Mouse (Mus musculus) midbrain, embryonic 14.5 days (tissue): Measurements from ENCODE around the gene En1. TPM values are rescaled to one million over a fixed set of nuclear protein-coding genes. Genes with fewer than 3 reads are reported as not detected.

Source experiments
- ATAC-seq: fragments of 200-750 bp; cut with Nextera tagmentation; 2 replicates; pipeline ENCODE4 v1.8.0; 2017; ENCODE audit warnings: moderate number of reproducible peaks, moderate library complexity; ENCODE audit not compliant: low FRiP score, low TSS enrichment
- DNase-seq: peaks from one replicate; pipeline ENCODE4 v3.0.0-alpha.2; 2015
- H3K27ac ChIP-seq: fragments of 300-500 bp; sonication (generic); replicated peaks from 2 replicates; pipeline ENCODE4 v1.5.1; 2014; ENCODE audit warnings: mild to moderate bottlenecking, low read depth, low read length, moderate library complexity
- H3K27me3 ChIP-seq: fragments of 300-500 bp; sonication (generic); 2 replicates; pipeline ENCODE4 v1.6.1; 2014; ENCODE audit warnings: low read length, control low read depth, mixed read lengths; ENCODE audit not compliant: control insufficient read depth, insufficient read depth
- H3K36me3 ChIP-seq: fragments of 300-500 bp; sonication (generic); 2 replicates; pipeline ENCODE4 v1.6.1; 2014; ENCODE audit warnings: low read length, control low read depth; ENCODE audit not compliant: control insufficient read depth, insufficient read depth
- H3K4me1 ChIP-seq: fragments of 300-500 bp; sonication (generic); 2 replicates; pipeline ENCODE4 v1.6.1; 2014; ENCODE audit warnings: mild to moderate bottlenecking, antibody characterized with exemption, low read length, control low read depth; ENCODE audit not compliant: control insufficient read depth, insufficient read depth
- H3K4me2 ChIP-seq: fragments of 300-500 bp; sonication (generic); 2 replicates; pipeline ENCODE4 v1.6.1; 2014; ENCODE audit warnings: mild to moderate bottlenecking, low read length, moderate library complexity
- H3K4me3 ChIP-seq: fragments of 300-500 bp; sonication (generic); replicated peaks from 2 replicates; pipeline ENCODE4 v1.5.1; 2014; ENCODE audit warnings: low read depth, low read length
- H3K9ac ChIP-seq: fragments of 300-500 bp; sonication (generic); replicated peaks from 2 replicates; pipeline ENCODE4 v1.6.1; 2014; ENCODE audit warnings: mild to moderate bottlenecking, low read length, moderate library complexity
- H3K9me3 ChIP-seq: fragments of 300-500 bp; sonication (generic); 2 replicates; pipeline ENCODE4 v1.6.1; 2016; ENCODE audit warnings: low read length, control low read depth, mixed read lengths; ENCODE audit not compliant: control insufficient read depth
- WGBS: fragments of 180-500 bp; shearing (Covaris S2); extraction: QIAGEN DNeasy Blood & Tissue Kit; methylation state at CpG from one replicate; pipeline ENCODE4 v1.1.7; 2014; 5-methylcytosine and 5-hydroxymethylcytosine counted together
- polyA plus RNA-seq: library from polyadenylated mRNA; unstranded; fragments of >200 nt; fragmentation: Nextera tagmentation; extraction: Ambion mirVana; gene quantifications from 2 replicates; pipeline ENCODE4 v1.2.1, GENCODE M21; 2014

The En1 gene
- polyA plus RNA-seq, 1 experiment from 2014 or later, result 16.8 TPM

DNA sequence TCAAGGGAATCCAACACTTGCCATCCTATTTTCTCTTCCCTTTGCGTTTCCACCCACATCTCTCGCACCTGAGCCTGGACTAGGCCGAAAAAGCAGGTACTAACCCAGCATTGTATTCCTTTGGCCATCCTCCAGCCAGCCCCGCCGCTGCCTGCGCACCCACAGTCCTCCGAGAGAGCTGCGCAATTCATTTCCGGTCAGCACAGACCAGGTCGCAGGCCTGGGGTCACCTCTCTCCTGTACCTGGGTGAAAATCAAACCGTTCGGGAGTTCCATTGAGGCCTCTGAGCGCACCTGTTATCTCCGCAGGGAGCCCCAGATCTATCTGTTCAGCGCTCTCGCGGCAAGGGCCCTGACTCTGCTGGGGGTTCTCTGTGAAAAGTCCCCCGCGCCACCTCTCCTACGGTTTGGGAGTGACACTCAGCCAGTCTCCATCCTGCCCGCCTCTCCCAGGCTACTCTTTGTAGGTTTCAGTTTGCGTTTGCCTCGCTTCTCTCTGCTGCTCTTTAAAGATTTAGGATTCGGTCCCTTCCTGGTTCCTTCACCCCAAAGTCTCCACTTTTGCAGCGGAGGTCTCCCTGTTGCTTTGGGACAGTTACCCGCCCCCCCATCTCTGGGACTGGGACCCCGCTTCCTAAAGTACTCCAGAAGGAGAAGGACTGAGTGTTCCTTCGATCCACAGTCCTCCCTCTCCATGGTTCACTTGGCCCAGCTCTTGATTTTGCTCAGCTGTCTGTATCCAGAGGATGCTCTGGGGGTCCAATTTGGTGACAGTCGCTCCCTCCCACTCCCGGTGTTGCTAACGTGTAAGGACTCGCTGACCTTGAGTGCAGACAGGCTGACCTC, 11.5 kb downstream of the En1 start:
- WGBS, result 5% methylated on average over 32 of the region's 32 CpGs
- peak overlapping the region; percentile 37 for H3K4me2 ChIP-seq
- ATAC-seq (no peak), DNase-seq (peak; percentile 35)
- peak overlapping the region; percentile 16 for H3K4me3 ChIP-seq
- peaks cover 91% of the 10 kb centered on the region for H3K27me3 ChIP-seq
- no peaks in the 10 kb centered on the region for H3K36me3 ChIP-seq
- H3K27ac ChIP-seq, result peak overlapping the region; percentile 60
- H3K4me1 ChIP-seq, result 0 out of 2 replicates have a peak, but pooled peaks cover 3% of the 10 kb centered on the region
- peak overlapping the region; percentile 13; the same call in 1 of the 2 replicates for H3K9ac ChIP-seq
- H3K9me3 ChIP-seq, result no peaks in the 10 kb centered on the region

DNA sequence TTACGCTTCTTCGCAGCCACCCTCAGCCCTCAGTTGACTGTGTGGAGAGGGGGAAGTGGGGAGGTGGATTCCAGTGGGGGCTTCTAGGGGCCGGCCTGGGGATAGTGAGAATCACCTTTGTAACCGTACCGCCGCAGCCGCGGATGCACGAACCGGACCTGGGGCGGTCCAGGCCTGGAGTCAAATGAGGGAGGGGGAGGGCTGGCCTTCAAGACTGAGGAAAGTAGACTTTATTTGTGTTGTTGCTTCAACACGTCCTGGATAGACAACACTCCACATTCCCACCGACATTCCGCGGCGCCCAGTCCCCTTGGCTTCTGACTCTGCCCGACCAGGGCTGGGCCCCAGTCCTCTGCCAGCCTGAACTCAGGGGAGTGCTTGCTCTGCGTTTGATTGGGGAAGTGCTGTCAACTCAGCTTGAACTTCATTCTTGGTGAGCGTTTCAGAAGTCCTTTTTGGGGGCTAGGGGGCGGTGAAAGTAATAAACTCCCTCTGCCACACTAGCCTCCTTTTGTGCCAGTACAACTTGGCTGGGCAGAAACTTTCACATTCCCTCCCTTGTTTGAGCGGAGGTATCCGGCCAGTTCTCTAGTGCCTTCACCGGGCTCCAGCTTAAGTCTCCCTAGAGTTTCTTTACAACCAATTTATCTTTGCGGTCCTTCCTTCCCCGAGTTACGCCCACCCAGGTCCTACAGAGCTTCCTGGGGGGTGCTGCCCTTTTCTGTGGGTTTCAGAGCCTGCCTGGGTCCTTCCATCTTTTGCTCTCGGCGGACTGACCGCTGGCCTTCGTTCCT, 12.3 kb downstream of the En1 start:
- DNase-seq, result peak; percentile 47
- H3K4me3 ChIP-seq, result peak overlapping the region; percentile 16
- 5% methylated on average over 30 of the region's 30 CpGs for WGBS
- ATAC-seq, result no peak
- peak overlapping the region; percentile 16; the same call in 1 of the 2 replicates for H3K9ac ChIP-seq
- no peaks in the 10 kb centered on the region for H3K36me3 ChIP-seq
- peak overlapping the region; percentile 37 for H3K4me2 ChIP-seq
- H3K27me3 ChIP-seq, result peaks cover 84% of the 10 kb centered on the region
- peak overlapping the region; percentile 60 for H3K27ac ChIP-seq
- no peaks in the 10 kb centered on the region for H3K9me3 ChIP-seq
- H3K4me1 ChIP-seq, result 0 out of 2 replicates have a peak, but pooled peaks cover 3% of the 10 kb centered on the region

- Histone ChIP-seq H3K4me2 (peak overlapping the region; percentile 37), H3K9ac (no peak overlapping the region; the same call in 1 of the 2 replicates), H3K36me3 (no peaks in the 10 kb centered on the region), H3K9me3 (no peaks in the 10 kb centered on the region), H3K27ac (no peak overlapping the region), H3K27me3 (peaks cover 76% of the 10 kb centered on the region), H3K4me3 (no peak overlapping the region), H3K4me1 (0 out of 2 replicates have a peak, but pooled peaks cover 3% of the 10 kb centered on the region)
- no peak for ATAC-seq
- WGBS, result 11% methylated on average over 4 of the region's 4 CpGs
- DNase-seq, result peak; percentile 15
These were observed 13.3 kb downstream of the En1 start for GRCm38 (mm10) chr1:120615521-120615920.

- DNase-seq, result peak; percentile 51
- Histone ChIP-seq H3K36me3 (no peaks in the 10 kb centered on the region), H3K9me3 (no peaks in the 10 kb centered on the region), H3K9ac (no peak overlapping the region; the same call in 1 of the 2 replicates), H3K4me1 (0 out of 2 replicates have a peak, but pooled peaks cover 3% of the 10 kb centered on the region), H3K4me2 (peak overlapping the region; percentile 37), H3K27me3 (peaks cover 72% of the 10 kb centered on the region), H3K4me3 (no peak overlapping the region), H3K27ac (peak overlapping the region; percentile 62; the same call in 1 of the 2 replicates)
- ATAC-seq, result 0 out of 2 replicates have a peak, but pooled peaks have one; percentile 46
- 8% methylated on average over 9 of the region's 9 CpGs for WGBS
These were observed 13.7 kb downstream of the En1 start for GRCm38 (mm10) chr1:120615927-120616326.

DNA sequence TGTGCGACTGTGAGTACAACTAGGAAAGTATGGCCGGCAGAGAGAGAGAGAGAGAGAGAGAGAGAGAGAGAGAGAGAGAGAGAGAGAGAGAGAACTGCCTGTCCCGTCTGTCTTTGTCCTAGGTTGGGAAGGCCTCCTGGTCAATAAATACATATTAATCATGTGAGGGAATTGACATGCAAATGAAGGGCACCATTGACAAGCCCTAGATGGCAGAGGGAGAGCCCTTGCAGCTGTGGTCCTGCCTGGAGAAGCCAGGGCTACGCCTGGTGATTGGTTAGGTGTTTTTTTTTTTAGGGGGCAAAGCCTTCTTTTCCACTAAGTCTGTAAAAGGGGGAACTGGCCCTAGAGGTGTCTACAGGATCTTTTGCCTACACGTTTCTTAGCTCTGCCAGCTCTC, 19.2 kb downstream of the En1 start:
- no peaks in the 10 kb centered on the region for H3K9me3 ChIP-seq
- H3K9ac ChIP-seq, result peak overlapping the region; percentile 36; the same call in 1 of the 2 replicates
- H3K4me3 ChIP-seq, result peak overlapping the region; percentile 23
- WGBS, result 4% methylated on average over 5 of the region's 5 CpGs
- 0 out of 2 replicates have a peak, but pooled peaks cover 5% of the 10 kb centered on the region for H3K4me1 ChIP-seq
- peak overlapping the region; percentile 49 for H3K27ac ChIP-seq
- H3K27me3 ChIP-seq, result peaks cover 31% of the 10 kb centered on the region; the same call in 1 of the 2 replicates
- DNase-seq, result peak; percentile 54
- H3K4me2 ChIP-seq, result peak overlapping the region; percentile 38; the same call in 1 of the 2 replicates
- no peaks in the 10 kb centered on the region for H3K36me3 ChIP-seq
- ATAC-seq, result peak; percentile 84; the same call in 1 of the 2 replicates

- 31% methylated on average over 11 of the region's 11 CpGs for WGBS
- ATAC-seq, result peak; percentile 69
- Histone ChIP-seq H3K4me1 (no peaks in the 10 kb centered on the region), H3K4me3 (no peak overlapping the region), H3K27me3 (peaks cover 10% of the 10 kb centered on the region; the same call in 1 of the 2 replicates), H3K27ac (peak overlapping the region; percentile 74), H3K9ac (0 out of 2 replicates have a peak overlapping the region, but pooled peaks have one; percentile 1), H3K4me2 (peak overlapping the region; percentile 38), H3K9me3 (no peaks in the 10 kb centered on the region), H3K36me3 (no peaks in the 10 kb centered on the region)
- DNase-seq, result peak; percentile 57
These were observed 24.9 kb downstream of the En1 start for GRCm38 (mm10) chr1:120626930-120627621.

DNA sequence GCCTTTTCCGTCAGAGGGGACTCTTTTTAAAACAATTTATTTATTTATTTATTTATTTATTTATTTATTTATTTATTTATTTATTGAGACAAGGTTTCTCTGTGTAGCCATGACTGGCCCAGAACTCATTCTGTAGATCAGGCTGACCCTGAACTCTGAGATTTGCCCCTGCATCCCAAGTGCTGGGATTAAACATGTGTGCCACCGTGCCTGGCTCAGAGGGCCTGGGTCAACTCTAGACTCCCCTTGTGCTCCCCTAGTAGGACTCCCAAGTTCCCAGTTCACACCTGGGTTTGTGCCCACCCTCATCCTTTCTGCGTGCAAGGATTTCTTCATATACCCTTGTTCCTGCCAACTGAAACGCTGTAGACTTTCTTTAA, 25.4 kb downstream of the En1 start:
- H3K9ac ChIP-seq, result no peak overlapping the region
- DNase-seq, result no peak
- no peaks in the 10 kb centered on the region for H3K36me3 ChIP-seq
- H3K27me3 ChIP-seq, result peaks cover 10% of the 10 kb centered on the region; the same call in 1 of the 2 replicates
- ATAC-seq, result peak; percentile 44; the same call in 1 of the 2 replicates
- WGBS, result 53% methylated on average over 4 of the region's 4 CpGs
- no peak overlapping the region for H3K4me3 ChIP-seq
- no peaks in the 10 kb centered on the region for H3K4me1 ChIP-seq
- peak overlapping the region; percentile 38; the same call in 1 of the 2 replicates for H3K4me2 ChIP-seq
- H3K9me3 ChIP-seq, result no peaks in the 10 kb centered on the region
- H3K27ac ChIP-seq, result no peak overlapping the region

- Histone ChIP-seq H3K4me1 (no peaks in the 10 kb centered on the region), H3K27me3 (peaks cover 5% of the 10 kb centered on the region; the same call in 1 of the 2 replicates), H3K9ac (no peak overlapping the region), H3K4me3 (no peak overlapping the region), H3K9me3 (no peaks in the 10 kb centered on the region), H3K27ac (no peak overlapping the region), H3K36me3 (no peaks in the 10 kb centered on the region), H3K4me2 (no peak overlapping the region)
- no peak for ATAC-seq
- WGBS, result 54% methylated on average over 9 of the region's 9 CpGs
- peak; percentile 53 for DNase-seq
These were observed 26.6 kb downstream of the En1 start for GRCm38 (mm10) chr1:120628821-120629220.
